Mouse (Mus musculus) layer of hippocampus, adult 18-20 months (tissue): ENCODE results near the gene Rbfox3. TPM values are rescaled to one million over a fixed set of nuclear protein-coding genes. Genes with fewer than 3 reads are reported as not detected.

Experiments used
- DNase-seq, 2 experiments: peaks; one replicate each; pipeline ENCODE4 v3.0.0; 2022; ENCODE audit warnings: low spot score in 2 of 2
- total RNA-seq, 2 experiments: library from RNA; stranded (reverse); gene quantifications; 2 replicates each; pipeline ENCODE4 v1.2.3; 2021

The Rbfox3 gene
- total RNA-seq, 2 experiments from 2014 or later = 264 to 275 TPM

- DNase-seq = no peak
Measured at GRCm38 (mm10) chr11:118768441-118768840, 143.0 kb downstream of the Rbfox3 start.

DNA sequence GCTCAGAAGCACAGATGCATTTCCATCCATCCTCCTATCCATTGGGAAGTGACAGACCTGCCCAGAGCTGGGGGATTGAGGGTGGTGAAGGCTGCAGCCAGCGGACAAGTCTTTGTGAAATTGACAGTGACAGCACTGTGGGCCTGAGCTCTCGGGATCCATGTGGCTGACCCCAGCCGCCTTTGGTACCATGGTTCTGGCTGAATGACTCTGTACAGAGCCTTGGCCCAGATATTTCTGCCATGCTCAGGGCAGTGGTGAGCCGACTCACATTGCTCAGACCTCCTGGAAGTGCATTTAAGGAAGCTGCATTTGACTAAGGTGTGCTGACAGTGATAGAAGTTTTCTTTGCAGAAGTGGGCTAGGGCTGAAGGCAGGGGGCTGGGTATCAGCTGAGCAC is 144.0 kb downstream of the Rbfox3 start:
- DNase-seq = no peak

DNA sequence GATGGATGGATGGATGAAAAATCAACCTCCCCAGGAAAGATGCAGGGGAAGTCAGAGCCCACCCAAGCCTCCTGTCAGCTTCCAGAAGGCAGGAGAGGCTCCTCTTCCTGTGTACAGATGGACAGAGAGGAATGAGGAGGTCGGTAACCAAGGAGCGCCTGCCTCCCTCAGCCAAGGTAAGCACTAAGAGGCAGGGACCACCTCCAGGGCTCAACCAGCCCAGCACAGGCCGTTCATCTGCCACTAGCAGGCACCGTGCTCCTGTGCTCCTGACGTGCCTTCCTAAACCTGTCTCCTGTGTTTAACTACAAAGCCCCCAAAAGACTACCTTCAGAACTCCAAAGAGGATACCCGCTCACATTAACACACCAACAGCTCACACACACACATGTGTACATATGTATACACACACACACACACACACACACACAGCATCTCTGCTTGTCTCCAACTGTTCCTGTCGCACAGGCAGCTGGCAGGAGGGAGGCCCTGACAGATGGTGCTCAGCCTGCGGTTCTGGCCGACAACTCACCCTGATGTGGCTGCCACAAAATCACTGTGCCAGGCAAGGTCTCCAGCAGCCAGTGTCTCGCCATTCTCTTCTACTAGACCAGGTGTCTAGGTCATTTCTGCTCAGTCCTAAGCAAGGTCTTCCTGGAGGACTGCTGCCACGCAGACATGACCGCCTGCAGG is 151.0 kb downstream of the Rbfox3 start:
- peak in 1 of 2 experiments; percentile 59 for DNase-seq

GRCm38 (mm10) chr11:118759228-118759627 is 152.2 kb downstream of the Rbfox3 start:
- peak in 1 of 2 experiments; percentile 60 for DNase-seq

GRCm38 (mm10) chr11:118758277-118758990 is 153.0 kb downstream of the Rbfox3 start:
- no peak for DNase-seq

DNA sequence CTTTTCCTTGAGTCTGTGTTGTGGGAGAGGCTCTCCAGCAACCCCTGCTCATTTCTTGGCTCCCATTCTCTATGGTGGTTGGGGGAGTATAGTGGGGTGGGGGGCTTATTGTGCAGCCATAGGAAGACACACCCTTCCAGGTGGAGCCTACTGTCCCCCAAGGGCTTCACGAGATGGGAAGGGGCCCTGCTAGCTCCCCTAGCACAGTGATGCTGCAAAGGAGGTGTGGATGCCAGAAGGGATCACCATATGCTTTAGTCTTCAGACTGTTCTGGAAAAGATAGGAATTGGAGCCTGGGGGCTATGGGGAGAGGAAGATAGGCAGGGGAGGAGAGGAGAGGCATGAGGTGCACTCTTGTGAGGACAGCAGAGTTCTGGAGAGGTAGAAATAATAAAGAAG is 153.9 kb downstream of the Rbfox3 start:
- no peak for DNase-seq

DNA sequence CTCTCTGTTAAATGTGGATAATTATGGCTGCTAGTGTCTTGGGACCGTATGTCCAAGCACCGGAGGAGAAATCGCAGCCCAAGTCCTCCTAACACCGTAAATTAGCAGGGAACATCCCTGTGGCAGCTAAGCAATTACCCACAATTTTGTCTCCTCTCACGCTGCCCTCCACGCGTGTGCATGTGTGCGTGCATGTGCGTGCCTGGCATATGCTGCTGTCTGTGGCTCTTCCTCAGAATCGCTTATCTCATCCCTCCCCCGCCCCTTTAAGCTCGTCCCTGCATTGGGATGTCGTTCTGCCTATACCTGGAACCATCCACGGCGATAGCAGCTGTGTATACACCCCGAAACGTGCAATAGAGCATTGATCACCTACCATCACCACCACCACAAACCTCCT is 156.4 kb downstream of the Rbfox3 start:
- no peak for DNase-seq

GRCm38 (mm10) chr11:118754535-118754934 is 156.9 kb downstream of the Rbfox3 start:
- DNase-seq = no peak

DNA sequence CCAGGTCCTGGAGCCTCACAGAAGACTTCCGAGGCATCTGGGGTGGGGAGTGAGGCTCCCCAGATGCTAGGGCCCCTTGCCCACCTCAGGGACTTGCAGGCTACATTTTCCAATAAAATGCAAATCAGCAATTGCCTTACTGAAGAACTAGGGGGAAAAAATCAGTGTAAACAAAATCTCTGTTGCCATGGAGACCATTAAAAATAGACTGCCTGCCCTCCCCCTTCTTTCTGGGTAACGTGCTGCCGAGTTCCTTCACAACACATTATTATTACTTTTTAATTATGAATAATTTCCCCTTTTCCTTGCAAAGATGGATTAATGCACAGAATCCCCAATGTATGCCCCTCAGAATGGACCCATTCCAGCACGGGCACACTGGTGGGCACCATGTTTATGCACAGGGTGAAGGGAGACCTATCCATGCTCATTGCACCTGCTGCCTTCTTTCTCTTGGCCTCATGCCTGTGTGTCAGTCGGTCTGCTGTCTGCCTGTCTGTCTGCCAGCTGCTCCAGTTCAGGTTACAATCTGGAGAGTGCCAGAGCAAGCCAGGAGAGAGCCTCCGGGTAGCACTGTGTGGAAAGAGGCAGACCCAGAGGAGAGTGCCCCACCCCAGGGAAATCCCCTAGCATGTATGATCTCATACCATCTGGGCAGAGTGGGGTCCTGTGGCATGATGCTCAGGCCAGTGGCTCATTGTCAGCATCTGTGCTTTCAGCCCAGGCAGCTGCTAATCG is 159.3 kb downstream of the Rbfox3 start:
- DNase-seq = peak in 1 of 2 experiments; percentile 65

DNA sequence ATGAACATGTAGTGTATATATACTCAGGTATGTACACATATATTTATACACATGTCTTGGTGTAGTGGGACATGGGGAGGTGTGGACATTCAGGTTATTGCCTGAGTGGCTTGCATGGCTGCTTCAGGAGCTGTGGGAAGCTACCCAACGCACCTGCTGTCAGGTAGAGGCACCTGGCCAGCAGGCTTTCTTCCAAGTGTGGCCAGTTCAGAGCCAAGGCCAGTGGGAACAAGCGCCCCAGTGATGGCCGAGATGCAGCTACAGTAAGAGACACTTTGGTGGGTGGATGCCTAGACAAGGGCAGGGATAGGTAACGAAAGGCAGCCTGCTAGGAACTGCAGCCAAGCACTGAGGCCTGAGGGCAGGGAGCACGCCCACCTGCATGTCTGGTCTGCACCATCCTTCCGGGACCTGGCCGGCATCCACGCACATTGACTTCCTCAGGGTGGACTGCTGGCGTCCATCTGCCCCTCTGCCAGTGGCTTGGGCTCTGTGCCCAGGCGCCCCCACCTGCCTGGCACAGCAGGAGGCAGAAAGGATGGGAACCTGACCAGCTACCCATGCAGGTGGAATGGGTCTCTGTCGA is 160.6 kb downstream of the Rbfox3 start:
- no peak for DNase-seq

DNA sequence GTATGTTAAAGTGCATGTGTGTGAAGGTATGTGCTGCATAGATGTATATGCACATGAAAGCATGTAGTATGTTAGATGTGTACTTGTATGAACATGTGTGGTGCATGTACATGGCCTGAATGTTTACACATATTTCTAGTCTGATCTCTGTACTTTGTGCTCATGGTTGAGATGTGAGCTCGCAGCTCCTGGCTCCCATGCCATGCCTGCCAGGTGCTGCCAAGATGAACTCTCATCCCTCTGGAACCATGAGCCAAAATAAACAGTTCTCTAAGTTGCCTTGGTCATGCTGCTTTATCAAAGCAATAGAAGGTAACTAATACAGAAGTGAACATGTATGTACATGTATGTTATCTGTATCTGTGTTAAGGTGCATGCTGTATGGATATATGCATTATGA is 161.9 kb downstream of the Rbfox3 start:
- no peak for DNase-seq

- no peak for DNase-seq
Measured at GRCm38 (mm10) chr11:118748622-118749021, 162.8 kb downstream of the Rbfox3 start.

- DNase-seq = no peak
Measured at GRCm38 (mm10) chr11:118745279-118745678, 166.1 kb downstream of the Rbfox3 start.

DNA sequence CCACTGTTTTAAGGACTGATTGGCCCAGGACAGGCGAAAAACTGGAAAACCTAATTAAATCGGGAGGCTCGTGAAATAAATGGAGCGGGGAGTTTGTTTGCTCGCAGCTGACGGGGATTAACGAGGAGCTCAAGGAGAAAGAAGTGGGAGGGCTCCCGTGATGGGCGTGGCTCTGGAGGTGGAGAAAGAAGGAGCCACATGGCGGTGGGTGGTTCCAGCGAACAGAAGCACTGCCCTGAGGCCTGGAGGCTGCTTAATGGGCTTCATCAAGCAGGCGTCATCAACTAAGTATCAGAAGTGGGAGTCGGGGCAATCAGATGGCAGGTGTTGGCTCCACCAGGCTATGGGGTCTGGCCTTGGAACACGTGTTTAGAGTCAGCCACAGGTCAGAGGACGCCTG is 166.6 kb downstream of the Rbfox3 start:
- DNase-seq = peak; percentile 57 to 71

GRCm38 (mm10) chr11:118742762-118743161 is 168.6 kb downstream of the Rbfox3 start:
- DNase-seq = peak; percentile 53 to 76

DNA sequence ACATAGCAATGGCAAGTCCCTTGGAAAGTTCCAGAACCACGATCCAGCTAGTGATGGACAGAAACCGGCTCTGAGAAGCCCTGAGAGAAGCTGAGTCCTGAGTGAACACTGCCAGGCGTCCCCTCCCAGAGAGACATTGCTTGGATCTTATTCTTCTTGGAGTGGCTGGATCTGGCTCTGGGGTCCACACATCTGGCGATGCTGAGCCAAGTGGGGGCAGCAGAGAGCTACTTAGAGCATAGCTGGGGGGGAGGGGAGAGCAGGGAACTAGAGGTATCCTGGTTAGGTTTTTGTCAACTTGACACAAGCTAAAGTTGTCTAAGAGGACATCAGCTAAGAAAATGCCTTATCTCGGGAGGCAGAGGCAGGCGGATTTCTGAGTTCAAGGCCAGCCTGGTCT is 170.1 kb downstream of the Rbfox3 start:
- no peak for DNase-seq

DNA sequence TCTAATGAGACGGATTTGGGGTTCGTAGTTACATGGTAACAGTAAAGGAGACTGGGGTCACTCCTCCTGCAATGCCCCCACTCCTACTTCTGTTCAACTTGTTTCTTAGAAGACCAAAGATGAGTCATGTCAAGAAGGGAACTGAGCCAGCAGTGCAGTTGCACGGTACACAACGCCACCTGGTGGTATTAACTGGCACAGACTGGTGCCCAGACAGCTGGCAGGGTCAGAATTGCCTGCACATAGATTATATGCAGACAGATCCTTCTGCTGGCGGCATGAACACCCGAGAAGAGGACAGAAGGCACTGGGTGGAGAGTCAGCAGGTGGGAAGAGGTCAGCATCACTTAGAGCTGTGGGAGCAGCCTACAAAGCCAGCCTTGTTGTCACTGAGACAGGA is 171.4 kb downstream of the Rbfox3 start:
- peak; percentile 64 to 89 for DNase-seq

- DNase-seq = peak; percentile 80 to 94
Measured at GRCm38 (mm10) chr11:118738855-118739832, 172.3 kb downstream of the Rbfox3 start.

GRCm38 (mm10) chr11:118738323-118738722 is 173.1 kb downstream of the Rbfox3 start:
- DNase-seq = no peak

GRCm38 (mm10) chr11:118737821-118738220 is 173.6 kb downstream of the Rbfox3 start:
- DNase-seq = no peak
